Mouse (Mus musculus) small intestine, adult 2 months (tissue): ENCODE measurements around the gene Scoc. TPM values are rescaled to one million over a fixed set of nuclear protein-coding genes. Genes with fewer than 3 reads are reported as not detected.

Experiments
- H3K27ac ChIP-seq: fragments of 200-500 bp; 2 replicates; pipeline ENCODE4 v1.5.1; 2012; ENCODE audit warnings: low read depth, low read length, control low read depth, inconsistent platforms; ENCODE audit not compliant: insufficient read depth
- H3K27me3 ChIP-seq: fragments of 200-500 bp; 2 replicates; pipeline ENCODE4 v1.6.1; 2012; ENCODE audit warnings: mild to moderate bottlenecking, moderate library complexity, low read length, inconsistent platforms; ENCODE audit not compliant: control insufficient read depth, insufficient read depth
- H3K36me3 ChIP-seq: fragments of 200-500 bp; 2 replicates; pipeline ENCODE4 v1.6.1; 2012; ENCODE audit warnings: mild to moderate bottlenecking, low read length, control low read depth, inconsistent platforms; ENCODE audit not compliant: control insufficient read depth, insufficient read depth
- H3K4me1 ChIP-seq: fragments of 200-500 bp; 2 replicates; pipeline ENCODE4 v1.6.1; 2012; ENCODE audit warnings: low read length, inconsistent platforms, mixed read lengths; ENCODE audit not compliant: control insufficient read depth, insufficient read depth, insufficient read length
- H3K4me3 ChIP-seq: fragments of 200-500 bp; 2 replicates; pipeline ENCODE4 v1.5.1; 2012; ENCODE audit warnings: low read depth, mild to moderate bottlenecking, control low read depth, inconsistent platforms, low read length, moderate library complexity
- CTCF ChIP-seq: fragments of 200-500 bp; IDR thresholded peaks from 2 replicates; pipeline ENCODE4 v1.5.1; 2012; ENCODE audit warnings: low read depth, mild to moderate bottlenecking, control low read depth, inconsistent platforms, low read length, moderate library complexity, mixed read lengths; ENCODE audit not compliant: insufficient replicate concordance, insufficient read length; ENCODE audit errors: extremely low read depth
- POLR2A ChIP-seq: fragments of 200-500 bp; IDR thresholded peaks from 2 replicates; pipeline ENCODE4 v1.6.1; 2012; ENCODE audit warnings: low read depth, mild to moderate bottlenecking, control low read depth, inconsistent platforms, low read length, moderate library complexity
- WGBS: fragments of 180-500 bp; shearing (Covaris S2); methylation state at CpG from one replicate; pipeline ENCODE4 v1.1.7; 2018; 5-methylcytosine and 5-hydroxymethylcytosine counted together
- polyA plus RNA-seq: library from polyadenylated mRNA; depleted of rRNA; stranded (reverse); fragments of >200 nt; gene quantifications from 2 replicates; pipeline ENCODE4 v1.2.3, GENCODE M21; 2012; rRNA removed

Gene Scoc
- 0.35 and 0.76 TPM in 2 replicates for polyA plus RNA-seq

DNA sequence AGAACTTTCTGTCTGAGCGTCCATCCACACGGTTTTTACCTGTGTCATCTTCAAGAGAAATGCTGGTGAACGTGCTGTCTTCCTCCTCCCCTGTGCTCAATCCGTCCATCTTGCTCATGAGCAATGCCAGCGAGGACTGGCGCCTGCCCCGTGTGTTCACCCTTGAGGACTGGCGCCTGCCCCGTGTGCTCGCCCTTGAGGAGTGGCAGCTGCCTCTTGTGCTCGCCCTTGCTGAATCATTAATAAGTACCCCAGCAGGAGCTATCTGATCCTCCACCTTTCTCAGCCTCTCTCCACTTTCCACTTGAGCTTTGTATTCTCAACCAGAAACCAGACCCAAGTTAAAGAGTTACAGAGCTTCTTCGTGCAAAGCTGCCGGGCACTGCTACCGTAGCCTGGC, at the start of gene Scoc:
Gene Scoc (minus strand): TSS at position 170 of the 400 bp plus-strand sequence.
- Histone ChIP-seq H3K27me3 (no peaks in the 10 kb centered on the region), H3K4me1 (peaks cover 15% of the 10 kb centered on the region; the same call in 1 of the 2 replicates), H3K27ac (peak within 1 kb of the TSS; percentile 80), H3K4me3 (peak within 1 kb of the TSS; percentile 48), H3K36me3 (no peaks in the 10 kb centered on the region)
- WGBS, result 24% methylated on average over 14 of the region's 14 CpGs
- TF ChIP-seq POLR2A (peak; percentile 76), CTCF (no peak)

DNA sequence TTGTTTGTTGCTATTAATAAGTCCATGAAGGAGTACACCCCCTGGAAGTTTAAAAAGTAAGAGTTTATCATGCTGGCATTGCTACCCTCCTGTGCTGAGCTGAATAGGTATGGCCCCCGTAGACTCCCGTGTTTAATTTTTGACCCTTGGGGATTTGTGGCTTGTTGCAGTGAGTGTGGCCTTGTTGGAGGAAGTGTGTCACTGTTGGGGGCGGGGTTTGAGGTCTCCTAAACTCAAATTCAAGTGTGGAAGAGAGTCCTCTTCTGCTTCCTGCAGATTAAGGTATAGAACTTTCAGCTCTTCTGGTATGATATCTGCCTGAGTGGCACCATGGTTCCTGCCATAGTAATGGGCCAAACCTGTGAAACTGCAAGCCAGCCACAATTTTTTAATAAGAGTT, 1.4 kb upstream of the Scoc start:
- H3K27ac ChIP-seq, result no peak overlapping the region

DNA sequence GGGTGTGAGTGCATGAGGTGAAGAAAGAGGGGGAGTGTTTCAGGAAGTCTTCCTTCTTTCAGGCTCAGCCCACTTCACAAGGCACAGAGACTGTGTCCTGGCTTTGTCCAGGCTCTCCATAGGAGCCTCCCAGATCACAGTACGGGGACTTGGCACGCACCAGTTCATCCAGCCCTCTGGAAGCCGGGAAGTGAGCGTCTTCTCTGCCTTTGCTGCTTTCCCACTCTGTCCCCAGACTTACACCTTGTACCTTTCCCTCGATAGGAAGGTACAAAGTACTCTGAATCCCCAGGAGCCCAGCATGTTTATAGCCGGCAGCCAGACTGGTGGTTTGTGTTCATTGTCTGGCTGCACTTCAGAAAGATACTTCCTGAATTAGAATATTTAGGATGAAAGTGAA, 1.1 kb downstream of the Scoc start:
- Histone ChIP-seq H3K27me3 (no peaks in the 10 kb centered on the region), H3K4me1 (peaks cover 15% of the 10 kb centered on the region; the same call in 1 of the 2 replicates), H3K4me3 (peak overlapping the region; percentile 39), H3K36me3 (no peaks in the 10 kb centered on the region), H3K27ac (peak overlapping the region; percentile 80)
- 19% methylated on average over 6 of the region's 6 CpGs for WGBS
- TF ChIP-seq POLR2A (no peak), CTCF (no peak)

More for the DNA sequence above, 1.4 kb upstream of the Scoc start:
- 80% methylated on average over 3 of the region's 3 CpGs for WGBS
- TF ChIP-seq POLR2A (no peak), CTCF (no peak)
- Histone ChIP-seq H3K27me3 (no peaks in the 10 kb centered on the region), H3K4me3 (no peak overlapping the region), H3K4me1 (peaks cover 6% of the 10 kb centered on the region; the same call in 1 of the 2 replicates), H3K36me3 (no peaks in the 10 kb centered on the region)

DNA sequence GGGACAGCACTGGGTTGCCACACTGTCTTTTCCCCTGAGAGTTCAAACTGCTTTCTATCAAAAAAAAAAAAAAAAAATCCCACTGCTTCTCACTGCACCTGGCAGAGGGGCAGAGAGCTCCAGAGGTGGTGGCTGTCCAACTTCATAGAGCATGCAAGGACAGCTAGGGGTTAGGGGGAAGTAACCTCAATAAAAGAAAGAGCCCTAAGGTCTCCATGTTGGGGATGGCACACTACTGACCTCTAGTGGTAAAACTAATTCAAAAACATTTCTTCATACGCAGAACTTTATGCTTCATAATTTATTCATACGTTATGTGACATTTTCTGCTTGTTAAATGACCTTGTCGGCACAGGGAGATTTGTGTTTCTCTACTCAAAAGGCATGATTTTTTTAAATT, 7.1 kb downstream of the Scoc start:
- no peaks in the 10 kb centered on the region for H3K27me3 ChIP-seq
- H3K4me1 ChIP-seq, result peaks cover 11% of the 10 kb centered on the region; the same call in 1 of the 2 replicates
- peak; percentile 69; the same call in 1 of the 2 replicates for TF ChIP-seq CTCF
- no peak for TF ChIP-seq POLR2A
- WGBS, result 23% methylated on average over 3 of the region's 3 CpGs
- no peak overlapping the region for H3K4me3 ChIP-seq
- H3K27ac ChIP-seq, result no peak overlapping the region
- H3K36me3 ChIP-seq, result no peaks in the 10 kb centered on the region

DNA sequence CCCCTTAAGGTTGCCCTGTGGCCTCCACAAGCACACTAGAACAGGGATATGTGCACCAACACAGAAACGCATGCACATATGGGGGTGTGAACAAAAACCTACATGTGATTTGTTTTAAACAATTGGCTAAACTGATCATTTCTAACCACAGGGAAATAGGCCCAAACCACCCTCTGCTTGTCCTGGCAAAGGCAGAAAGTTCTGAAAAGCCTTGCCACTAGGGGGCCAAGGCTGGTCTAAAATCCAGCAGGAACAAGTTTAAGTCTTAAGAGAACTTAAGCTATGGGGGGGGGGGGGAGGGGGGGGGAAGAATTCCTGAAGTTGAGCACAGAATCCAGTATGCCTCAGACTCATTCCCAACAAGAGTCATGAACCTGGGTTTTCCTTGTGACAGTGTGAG, 8.2 kb downstream of the Scoc start:
- no peaks in the 10 kb centered on the region for H3K27me3 ChIP-seq
- no peak overlapping the region for H3K4me3 ChIP-seq
- H3K27ac ChIP-seq, result no peak overlapping the region
- peaks cover 11% of the 10 kb centered on the region; the same call in 1 of the 2 replicates for H3K4me1 ChIP-seq
- 91% methylated on average over 1 of the region's 1 CpGs for WGBS
- no peaks in the 10 kb centered on the region for H3K36me3 ChIP-seq
- no peak for TF ChIP-seq POLR2A
- peak; percentile 36; the same call in 1 of the 2 replicates for TF ChIP-seq CTCF

DNA sequence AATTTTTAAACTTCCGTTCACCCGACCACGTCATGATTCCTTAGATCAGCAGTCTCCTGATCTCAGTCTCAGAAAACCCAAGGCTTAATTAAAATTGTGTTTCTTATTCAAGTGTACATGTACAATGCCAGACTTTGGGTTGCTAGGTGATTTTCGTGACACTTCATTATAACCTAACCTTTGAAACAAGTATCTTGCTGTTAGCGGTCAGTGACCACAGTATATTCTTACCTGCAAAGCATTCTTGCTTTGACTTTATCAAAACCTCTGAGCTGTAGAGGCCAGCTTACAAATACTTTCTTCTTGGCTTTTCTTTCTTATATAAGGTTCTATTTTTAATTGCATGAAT, 15.2 kb downstream of the Scoc start:
- 50% methylated on average over 5 of the region's 5 CpGs for WGBS
- H3K4me1 ChIP-seq, result no peaks in the 10 kb centered on the region
- no peaks in the 10 kb centered on the region for H3K36me3 ChIP-seq
- H3K4me3 ChIP-seq, result no peak overlapping the region
- no peaks in the 10 kb centered on the region for H3K27me3 ChIP-seq
- H3K27ac ChIP-seq, result no peak overlapping the region
- TF ChIP-seq CTCF (no peak), POLR2A (no peak)

DNA sequence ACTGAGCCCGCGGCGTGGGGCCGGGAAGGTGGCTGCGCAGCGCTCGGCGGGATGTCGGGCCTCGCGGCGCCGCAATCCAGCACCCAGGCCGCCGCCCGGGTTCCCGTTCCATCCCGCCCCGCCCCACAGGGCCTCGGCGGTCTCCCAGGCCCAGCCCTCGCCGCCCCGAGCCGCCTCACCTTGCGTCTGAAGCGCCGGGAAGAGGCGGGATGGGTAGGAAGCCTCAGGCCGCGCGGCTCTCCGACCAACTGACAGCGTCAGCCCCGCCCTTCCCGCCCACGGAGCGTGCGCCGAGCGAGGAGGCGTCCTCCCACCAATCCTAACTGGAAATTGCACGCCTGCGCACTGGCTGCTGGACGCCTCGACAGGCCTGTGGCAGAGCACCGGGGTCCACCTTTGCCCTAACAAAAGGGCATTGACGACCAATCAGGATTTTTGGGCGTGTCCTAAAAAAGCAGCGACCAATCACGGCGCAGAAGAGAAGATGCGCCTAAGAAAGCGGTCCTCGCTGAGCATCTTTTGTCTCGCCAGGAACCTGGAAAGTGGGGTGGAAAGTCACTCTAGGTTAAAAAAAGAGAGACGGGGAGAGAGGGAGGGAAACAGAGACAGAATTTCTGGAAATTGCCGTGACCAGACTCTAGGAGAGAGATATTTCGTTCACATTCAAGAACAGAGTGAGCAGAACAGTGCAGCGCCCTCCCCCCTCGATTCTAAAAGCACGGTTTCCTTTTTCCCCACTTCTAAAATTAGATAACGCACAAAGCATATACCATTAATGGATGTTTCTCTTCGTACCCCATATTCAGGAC, 15.7 kb downstream of the Scoc start:
- TF ChIP-seq POLR2A (peak; percentile 70), CTCF (no peak)
- peak overlapping the region; percentile 1; the same call in 1 of the 2 replicates for H3K27ac ChIP-seq
- no peaks in the 10 kb centered on the region for H3K27me3 ChIP-seq
- 0 out of 2 replicates have a peak, but pooled peaks cover 2% of the 10 kb centered on the region for H3K36me3 ChIP-seq
- H3K4me1 ChIP-seq, result no peaks in the 10 kb centered on the region
- 1% methylated on average over 64 of the region's 64 CpGs for WGBS
- peak overlapping the region; percentile 88 for H3K4me3 ChIP-seq
